Mouse (Mus musculus) heart, postnatal 14 days (tissue): ENCODE measurements at regions not wholly inside any gene's neighbourhood (a gene's known extent, or its start where the extent isn't known, plus 50 kb on each side); places are given as distances from the start of the nearest gene placed in this dataset.
"Not testable (repeated sequence)": the region's sequence is repeated elsewhere in the genome, so short reads cannot be mapped to it uniquely, and the experiment has no call there.

Experiments used
- DNase-seq, 2 experiments: peaks; one replicate each; pipeline ENCODE4 v3.0.0; 2021 to 2022
- intact Hi-C: fragments of 180-260 bp; cut with DNase I; formaldehyde crosslinking; loops from one replicate; pipeline ENCODE4 v1.15.1; 2025

DNA sequence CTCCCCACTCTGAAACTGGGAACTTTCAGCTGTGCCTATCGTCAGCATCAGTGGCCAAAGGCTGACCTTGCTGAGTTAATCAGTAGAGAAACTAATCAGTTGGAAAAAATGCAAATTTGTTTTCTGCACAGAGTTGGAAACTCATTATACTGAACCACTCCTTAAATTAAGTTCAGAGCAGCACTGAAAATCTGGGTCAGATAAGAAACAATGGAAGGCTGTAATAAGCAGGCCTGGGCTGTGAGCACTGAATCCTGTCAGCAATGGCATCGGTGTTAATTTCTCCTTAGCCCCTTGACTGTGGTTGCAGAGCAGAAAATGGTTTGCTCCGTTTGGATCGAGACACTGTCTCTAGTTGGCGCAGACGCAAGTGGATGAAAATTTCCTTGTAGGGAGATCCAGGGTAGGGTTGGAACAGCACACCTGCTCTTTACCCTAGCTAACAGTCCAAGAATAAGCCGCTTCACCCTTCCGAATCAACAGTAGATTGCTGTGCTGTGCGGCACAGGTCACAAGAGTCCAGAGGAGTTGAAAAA is 289.4 kb downstream of the Tox3 start:
- DNase-seq, result no peak
- intact Hi-C loops, result no loop called here

DNA sequence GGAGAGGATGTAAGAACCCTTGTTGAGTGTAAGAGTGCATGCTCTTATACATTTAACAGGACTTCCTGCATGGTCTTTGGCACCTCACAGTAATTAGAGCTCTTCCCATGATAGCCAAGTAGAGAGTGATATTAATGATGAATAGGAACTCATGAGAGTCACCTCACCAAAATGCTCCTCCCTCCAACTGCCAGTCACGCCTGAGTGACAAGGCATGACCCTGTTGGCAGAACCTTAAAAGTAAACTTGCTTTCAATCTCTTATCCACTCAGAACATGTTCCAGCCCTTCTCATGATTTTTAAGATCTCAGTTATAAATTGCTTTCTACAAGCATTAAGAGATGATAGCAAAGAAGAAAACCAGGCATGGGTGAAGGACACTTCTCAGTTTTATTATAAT is 291.8 kb downstream of the Tox3 start:
- no peak for DNase-seq
- intact Hi-C loops, result no loop called here

DNA sequence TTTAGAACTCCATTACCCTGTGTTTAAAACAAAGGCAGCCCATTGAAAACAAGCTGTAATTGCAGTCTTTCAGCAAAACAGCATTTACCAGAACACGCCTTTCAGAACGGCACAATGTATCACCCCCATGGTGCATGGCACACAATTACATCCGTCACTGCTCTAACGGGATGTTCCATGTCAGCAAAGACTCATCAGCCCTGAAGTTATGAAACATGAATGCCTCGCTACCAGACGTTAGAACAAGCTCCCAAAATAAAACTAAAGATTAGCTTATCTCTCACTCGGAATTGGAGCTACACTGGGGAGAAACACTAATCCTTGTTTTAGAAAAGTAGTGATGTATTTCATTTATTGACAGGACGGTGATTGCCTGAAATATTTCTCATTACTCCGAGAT is 301.4 kb downstream of the Tox3 start:
- intact Hi-C loops, result no loop called here
- peak in 1 of 2 experiments; percentile 14 for DNase-seq

DNA sequence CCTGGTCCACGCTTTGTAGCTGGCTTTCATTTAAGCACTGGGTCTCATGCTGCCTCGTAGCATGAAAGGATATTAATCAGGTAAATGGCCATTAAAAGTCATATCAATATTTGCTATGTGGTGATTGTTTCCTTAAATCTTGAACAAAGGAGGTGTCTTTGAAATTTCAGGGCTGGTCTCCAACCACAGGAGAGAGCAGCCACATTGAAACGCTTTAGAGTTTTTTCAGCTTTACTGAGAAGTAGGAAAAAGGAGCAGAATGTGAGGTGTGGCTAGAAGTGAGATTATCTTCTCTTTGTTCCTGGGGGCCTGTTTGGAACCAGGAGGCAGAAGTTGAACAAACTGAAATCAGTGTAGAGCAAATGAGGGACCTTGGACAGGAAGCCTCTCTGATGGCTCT is 311.7 kb downstream of the Tox3 start:
- no peak for DNase-seq
- intact Hi-C loops, result no loop called here

DNA sequence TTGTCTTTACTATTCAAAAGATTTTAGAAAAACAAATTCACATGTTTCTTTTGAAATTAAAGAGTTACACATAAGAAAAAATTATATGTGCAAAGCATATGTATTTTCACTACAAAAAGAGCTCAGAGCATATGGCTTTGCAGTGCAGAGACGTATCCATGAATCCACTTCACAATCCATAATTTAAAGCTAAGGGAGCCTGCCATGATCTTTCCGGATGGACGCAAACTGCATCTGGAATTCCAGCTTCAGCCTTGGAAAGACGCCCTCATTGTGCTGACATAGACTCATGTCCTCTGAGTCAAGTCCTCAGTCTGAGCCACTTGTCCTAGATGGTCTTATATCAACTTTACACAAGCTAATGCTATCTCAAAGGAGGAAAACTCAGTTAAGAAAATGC is 315.6 kb downstream of the Tox3 start:
- DNase-seq, result no peak
- intact Hi-C loops, result no loop called here

DNA sequence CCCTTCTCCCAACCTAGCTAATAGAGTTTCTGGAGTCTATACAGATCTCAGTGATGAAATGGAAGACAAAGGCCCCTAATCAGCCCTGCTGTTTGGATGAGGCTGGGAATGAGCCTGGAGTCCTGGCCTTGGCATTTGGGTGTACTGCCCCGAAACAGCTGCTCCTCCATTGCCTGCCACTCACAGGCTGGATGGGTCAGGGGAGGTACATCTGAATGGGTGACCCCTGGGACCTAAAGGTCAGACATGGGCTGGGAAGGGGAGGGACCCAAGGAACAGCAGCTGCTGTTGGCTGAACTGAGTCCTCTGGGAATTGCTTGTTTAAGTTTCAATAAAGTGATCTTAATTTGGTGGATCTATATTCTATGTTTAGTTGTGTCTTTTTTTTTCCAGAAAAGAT is 316.9 kb downstream of the Tox3 start:
- intact Hi-C loops, result no loop called here
- DNase-seq, result no peak

DNA sequence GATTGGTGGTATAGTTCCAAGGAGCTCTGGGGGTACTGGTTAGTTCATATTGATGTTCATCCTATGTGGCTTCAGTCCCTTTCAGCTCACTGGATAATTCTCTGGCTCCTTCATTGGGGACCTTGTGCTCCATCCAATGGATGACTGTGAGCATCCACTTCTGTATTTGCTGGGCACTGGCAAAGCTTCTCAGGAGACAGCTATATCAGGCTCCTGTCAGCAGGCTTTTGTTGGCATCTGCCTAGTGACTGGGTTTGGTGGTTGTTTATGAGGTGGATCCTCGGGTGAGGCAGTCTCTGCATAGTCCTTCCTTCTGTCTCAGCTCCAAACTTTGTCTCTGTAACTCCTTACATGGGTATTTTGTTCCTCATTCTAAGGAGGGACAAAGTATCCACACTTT is 330.2 kb downstream of the Tox3 start:
- intact Hi-C loops, DNase-seq: not testable (repeated sequence)

DNA sequence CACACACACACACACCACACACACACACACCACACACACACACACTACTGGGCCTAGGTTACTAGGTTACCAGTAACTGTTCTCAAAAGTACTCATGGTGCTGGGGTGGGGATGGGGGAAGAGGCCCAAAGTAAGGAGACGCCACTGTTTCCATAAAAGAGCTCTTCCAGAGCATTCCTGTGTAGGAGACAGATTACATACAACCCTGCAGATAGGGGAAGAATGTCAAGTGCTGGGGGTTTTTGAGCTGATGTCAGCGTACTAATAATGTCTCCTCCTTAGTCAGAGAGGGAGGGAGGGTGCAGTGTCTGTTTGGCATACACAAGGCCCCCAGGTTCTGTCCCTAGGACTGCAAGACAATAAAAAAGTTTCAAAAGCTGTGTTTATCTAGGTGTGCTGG is 334.4 kb downstream of the Tox3 start:
- DNase-seq, result peak; percentile 3 to 39

DNA sequence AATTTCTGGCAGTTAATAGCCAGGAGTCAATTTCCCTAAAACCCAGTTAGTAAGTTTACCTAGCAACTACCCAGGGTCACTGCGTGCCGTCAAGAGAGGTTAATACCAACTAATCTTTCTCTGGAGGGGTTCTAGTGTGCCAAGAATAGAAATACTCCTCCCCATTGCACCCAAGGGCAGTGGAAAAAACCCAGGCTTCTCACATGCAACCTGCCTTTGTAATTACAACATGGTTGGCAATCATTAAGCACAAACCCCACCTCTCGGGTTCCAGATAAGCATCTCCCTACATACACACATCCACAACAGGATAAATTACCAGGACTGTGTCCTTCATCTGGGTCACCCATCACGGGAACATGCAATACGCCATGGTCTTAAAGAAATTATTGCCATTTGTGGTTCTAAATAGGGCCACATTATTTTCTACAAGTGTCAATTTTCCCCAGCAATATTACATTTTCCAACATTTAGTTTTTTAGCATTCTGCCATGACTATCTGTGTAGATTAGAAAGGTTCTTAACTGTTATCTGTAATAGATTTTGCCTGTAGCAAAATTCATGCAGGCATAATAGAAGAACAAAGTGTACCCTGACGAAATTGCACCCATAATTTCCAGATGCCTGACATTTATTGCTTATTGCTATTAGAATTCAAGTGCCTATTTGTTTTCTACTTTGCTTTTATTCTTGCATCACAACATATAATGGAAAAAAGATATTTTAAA is 336.3 kb downstream of the Tox3 start:
- no peak for DNase-seq
- intact Hi-C loops, result no loop called here

More for the DNA sequence above, 334.4 kb downstream of the Tox3 start:
- intact Hi-C loops, result no loop called here

DNA sequence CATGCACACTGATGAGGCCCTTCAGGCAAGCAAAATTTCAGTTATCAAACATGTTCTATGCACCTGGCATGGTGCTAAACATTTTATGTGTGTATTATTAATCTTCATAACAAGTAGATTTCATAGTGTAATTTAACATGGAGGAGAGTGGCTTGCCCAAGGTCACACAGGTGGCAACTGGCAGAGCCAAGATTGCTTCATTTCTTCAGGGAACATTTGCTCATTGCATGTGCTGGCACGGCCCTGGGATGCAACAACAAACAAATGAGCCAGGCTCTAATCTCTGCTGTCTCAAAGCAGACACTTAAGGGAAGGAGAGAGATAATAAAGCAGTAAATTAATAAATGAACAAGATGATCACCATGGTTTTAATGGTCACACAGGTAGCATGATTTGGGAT is 338.7 kb downstream of the Tox3 start:
- intact Hi-C loops, result no loop called here
- no peak for DNase-seq

DNA sequence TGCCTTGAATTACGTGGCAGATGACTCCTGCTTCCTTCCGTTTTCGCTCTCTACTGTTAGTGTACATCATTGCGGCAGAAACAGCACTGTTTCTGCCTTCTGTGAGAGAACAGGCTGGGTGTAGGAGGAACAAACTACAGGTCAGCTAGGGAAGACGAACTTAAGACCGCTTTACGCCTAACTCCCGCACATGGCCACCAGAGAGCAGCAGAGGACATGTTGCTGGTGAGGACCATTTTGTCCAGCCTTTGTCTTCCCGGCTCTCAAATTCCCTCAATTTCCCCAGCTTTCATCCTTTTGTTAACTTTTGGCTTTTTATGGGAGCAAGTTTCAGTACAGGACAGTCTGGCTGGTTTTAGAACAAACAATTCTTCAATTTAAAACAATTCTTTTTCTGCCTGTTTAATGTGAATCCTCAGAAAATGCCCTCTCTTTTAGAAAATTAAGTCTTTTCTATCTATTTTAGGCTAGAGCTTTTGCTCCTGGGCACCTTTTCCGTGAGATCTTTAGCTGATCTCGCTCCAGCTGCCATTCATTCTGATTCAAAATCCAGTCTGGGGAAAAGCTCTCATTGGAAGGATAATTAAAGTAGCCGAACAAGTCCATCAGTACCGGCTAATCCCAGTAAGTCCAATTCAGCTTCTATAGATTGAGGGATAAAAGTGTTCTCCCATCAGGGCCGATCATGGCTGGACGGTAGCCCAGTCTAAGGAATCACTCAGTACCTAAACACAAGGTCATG is 347.1 kb downstream of the Tox3 start:
- peak; percentile 80 to 90 for DNase-seq
- intact Hi-C loops, result loop anchor here (1.0 to 2.0 kb wide), 4 partner anchors 348 to 792 kb away; partner anchors contain the start of gene Tox3

DNA sequence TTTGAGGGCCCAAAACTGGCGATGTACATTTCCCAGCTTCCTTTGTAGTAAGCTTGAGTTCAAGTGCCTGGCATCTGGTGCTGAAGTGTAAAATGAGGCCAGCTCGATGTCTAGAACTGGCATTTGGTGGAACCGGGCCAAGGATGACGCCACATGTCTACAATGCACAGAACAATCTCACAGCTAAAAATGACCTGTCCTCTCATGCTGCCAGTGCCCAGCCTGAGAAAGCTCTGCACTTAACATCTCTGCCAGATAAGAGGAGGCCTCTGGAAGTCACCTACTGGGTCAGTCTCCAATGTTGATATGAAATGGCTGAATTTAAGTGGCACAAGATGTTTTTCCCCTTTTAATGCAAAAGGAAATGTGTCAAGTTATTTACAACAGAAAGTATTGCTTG is 354.4 kb downstream of the Tox3 start:
- peak; percentile 62 to 67 for DNase-seq
- intact Hi-C loops, result no loop called here

DNA sequence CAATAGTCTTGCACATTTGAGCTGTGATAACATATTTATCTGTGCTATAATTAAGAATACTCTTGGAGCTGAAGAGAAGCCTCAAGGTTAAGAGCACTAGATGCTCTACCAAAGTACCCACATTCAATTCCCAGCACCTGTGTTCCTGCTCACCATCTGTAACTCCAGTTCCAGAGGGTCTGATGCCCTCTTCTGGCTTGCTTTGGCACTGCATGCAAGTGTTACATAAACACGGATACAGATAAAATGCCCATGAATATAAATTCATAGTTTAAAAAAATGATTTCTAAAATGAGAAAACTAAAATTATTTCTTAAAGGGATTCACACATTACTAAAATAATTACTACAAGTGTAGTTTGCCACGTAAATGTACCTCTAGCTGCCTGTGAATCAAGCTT is 364.3 kb downstream of the Tox3 start:
- DNase-seq, result no peak
- intact Hi-C loops, result no loop called here

DNA sequence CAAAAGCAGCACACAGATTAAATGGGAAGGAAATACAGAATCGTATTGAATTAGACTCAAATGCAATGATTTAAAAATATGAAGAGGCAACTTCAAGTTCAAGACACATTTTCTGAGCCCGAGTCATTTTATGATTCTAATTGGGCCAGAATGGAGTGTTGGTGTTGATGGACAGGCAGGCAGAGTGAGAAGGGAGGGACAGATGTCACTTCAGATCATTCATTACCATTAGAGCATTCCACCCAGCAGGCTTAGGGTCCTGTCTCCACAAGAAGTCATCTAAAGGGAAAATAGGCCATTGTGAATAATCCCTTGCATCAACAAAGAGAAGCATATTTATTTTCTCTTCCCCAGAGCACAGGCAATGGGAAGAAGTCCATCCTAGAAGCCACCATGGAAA is 365.6 kb downstream of the Tox3 start:
- intact Hi-C loops, result no loop called here
- no peak for DNase-seq

DNA sequence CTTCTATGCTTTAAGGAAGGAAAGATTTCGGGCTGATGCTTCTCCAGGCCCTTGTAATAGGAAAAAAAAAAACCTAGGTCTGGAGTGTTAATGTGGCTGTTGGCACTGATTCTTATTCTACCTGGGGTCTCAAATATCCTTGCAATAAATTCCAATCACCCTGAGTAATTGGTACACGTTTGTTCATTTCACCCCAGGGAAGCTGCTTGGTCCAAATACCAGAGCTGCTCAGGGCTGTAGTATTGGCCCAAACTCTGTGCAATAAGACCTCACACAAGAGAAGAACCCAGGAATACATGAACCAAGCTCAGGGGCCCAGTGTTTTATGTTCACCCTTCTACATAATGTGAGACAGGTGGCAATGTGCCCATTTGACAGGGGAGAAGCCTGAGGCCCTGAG is 366.8 kb downstream of the Tox3 start:
- no peak for DNase-seq
- intact Hi-C loops, result no loop called here

DNA sequence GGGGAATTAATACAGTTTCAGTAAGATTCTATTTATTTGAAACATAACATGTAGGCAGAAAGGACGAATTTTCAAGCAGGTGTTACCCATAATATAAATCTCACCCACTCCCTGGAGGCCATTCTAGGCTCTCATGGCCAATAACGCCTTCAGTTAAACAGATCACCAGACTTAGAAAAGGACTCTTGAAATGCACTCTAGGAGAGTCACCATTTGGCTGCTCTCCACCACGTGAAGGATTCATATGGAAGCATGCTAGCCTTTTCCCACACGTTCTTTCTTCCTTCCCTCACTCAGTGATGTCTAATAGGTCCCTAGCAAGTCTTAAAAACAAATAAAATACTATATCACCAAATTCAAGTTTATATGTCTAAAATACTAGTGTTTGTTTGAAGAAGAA is 367.7 kb downstream of the Tox3 start:
- DNase-seq, result no peak
- intact Hi-C loops, result no loop called here

DNA sequence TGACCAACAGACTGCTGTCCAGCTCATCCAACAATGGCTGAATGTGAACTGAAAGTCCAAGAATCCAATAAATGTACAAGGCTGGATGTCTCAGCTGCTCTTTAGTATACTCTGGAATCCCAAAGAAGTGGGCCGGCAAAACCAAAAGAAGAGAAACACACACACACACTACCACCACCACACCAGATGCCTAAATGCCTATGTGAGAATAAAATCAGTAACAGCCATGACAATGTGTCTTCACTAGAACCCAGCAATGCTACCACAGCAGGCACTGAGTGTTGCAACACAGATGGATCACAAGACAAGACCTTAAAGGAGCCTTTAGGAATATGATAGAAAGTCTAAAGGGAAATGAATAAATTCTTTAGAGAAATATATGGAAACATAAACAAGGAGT is 385.3 kb downstream of the Tox3 start:
- intact Hi-C loops, result no loop called here
- no peak for DNase-seq

DNA sequence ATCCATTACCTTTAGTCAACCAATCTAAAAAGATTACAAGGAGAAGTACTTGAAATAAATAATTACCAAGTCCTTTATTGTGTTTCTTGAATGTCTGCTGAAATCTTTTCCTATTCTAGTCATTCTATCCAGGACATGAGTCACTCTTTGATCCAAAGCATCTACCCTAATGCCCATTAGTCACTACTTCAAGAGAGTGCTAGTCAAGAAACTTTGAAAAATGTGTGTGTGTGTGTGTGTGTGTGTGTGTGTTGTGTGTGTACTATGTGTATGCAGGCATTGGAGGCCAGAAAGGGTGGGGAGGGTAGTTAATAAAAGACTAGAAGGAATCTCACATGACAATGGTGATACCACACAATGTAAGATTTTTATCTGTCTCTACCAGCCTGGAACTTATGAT is 390.7 kb downstream of the Tox3 start:
- intact Hi-C loops, result no loop called here

DNA sequence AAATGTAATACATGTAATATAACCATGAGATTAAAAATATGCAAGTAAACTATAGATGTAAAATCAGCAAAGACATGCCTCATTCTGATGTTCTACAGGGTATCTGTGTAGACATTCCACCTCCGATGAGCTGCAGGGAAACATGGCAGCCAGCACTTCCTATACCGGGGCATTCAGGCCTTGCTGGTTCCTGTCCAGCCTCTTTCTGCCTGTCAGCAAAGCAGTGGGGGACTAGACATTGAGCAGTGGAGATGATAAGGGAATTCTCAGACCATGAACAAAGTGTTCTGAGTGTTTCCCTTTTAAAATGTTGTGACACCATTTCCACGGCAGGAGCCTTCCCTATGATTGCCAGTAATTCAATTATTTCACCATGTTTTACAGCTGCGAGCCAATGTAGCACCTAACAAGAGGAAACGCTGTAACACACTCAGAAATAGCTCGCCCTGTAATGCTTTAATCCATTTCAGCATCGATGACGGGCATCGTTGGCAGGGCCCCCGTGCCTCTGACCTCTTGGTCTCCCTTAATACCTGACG is 391.6 kb downstream of the Tox3 start:
- intact Hi-C loops, result no loop called here
- DNase-seq, result no peak

More for the DNA sequence above, 390.7 kb downstream of the Tox3 start:
- DNase-seq, result no peak

DNA sequence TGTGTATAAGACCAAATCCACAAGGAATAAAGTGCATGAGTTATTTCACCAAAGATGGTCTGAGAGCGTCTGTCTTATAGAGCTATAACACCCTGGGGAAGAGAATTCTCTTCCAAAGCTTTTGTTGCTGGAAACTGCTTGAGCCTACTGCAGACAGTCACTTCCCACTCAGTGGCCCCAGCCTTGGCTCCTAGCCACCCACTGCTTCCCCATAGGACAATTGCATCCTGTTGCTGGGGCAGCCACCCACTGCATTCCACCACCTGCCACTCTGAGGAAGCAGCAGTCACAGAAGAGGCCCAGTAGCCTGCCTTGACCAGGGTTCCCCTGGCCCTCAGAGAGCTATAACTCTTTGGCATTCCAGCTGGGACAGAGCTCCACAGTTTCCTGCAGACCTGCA is 409.3 kb downstream of the Tox3 start:
- DNase-seq, result peak; percentile 1
- intact Hi-C loops, result no loop called here

DNA sequence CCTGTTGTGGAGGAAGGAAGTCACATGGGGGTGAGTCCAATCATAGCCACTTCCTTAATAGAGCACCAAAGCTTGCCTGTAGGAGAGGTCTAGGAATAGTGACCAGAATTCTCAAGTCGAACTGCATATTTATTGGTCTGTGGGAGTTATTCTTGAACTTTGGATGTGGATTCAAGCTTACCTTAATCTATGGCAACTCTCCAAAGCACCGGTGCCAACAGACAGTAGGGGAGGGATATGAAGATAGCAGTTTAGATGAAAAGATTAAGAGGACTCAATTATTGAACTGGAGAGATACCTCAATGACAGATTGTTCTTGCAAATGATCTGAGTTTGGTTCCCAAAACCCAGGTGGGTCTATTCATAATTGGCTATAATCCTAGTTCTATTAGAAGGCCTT is 413.6 kb downstream of the Tox3 start:
- no peak for DNase-seq
- intact Hi-C loops, result no loop called here
